Mouse (Mus musculus) heart, postnatal 0 days (tissue): Measurements from ENCODE around the gene Ifi27l2a.

Source experiments
- CTCF ChIP-seq: IDR thresholded peaks from 2 replicates; pipeline ENCODE4 v1.5.1; 2016; ENCODE audit warnings: antibody characterized with exemption, control low read depth, low read depth
- EP300 ChIP-seq: IDR thresholded peaks from 2 replicates; pipeline ENCODE4 v1.6.1; 2016; ENCODE audit warnings: antibody characterized with exemption, low read depth

DNA sequence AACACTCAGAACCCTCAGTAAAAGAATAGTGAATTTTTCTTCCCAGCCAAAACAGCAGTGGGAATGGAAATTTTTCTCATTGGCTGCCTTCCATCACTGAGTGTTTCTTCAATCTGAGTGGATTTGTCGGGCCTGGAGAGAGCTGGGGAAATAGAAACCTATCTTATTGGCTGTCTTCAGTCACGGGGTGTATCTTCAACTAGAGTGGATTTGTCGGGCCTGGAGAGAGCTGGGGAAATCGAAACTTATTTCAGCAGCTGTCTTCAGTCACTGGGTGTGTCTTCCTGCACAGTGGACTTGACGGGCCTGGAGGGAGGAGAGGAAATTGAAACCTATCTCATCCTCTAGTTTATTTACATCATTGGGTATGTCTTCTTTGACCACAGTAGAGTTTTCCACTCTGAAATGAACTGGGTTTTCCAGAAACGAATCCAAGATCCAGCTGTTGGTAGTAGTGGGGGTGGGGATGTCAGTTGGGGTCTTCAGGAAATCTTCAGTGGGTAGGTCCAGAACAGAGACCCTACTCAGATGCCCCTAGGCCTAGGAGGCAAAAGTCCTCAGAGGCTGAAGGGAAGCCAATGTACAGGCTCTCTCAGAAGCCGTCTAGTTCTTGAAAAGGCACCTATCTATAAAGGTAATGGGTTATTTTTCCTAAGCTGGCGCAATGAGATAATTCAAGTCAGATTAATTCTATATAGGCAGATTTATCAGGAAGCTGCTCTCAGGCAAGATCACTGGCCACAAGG lies 9.3 kb downstream of the Ifi27l2a start, which contains the start of gene Ifi27:
- TF ChIP-seq CTCF (no peak), EP300 (no peak)
